Mouse (Mus musculus): ENCODE measurements around the gene Proser1. TPM values are rescaled to one million over a fixed set of nuclear protein-coding genes. Genes with fewer than 3 reads are reported as not detected.

The Proser1 gene
- polyA plus RNA-seq, 1 experiment from 2014 or later: 24.7 TPM

DNA sequence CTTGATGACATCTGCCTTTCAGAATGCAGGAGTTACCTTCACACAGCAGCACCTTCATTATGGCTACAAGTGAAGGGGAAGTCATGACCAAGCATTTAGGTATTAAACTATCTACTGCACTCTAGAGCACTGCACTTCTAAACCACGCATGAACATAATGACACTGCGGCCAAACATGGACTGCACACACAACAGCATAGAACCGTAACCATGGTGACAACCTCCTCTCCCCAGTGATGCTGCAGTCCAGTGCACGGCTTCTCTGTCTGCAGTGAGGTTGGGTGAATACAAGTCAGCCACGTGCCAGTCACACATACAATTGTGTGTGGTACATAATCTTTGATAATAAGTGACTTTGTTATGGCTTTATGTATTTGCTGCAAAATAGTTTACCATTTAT lies 17.9 kb upstream of the Proser1 start:
- H3K4me3 ChIP-seq (ENCODE audit: low read length): no peak overlapping the region
- H3K9ac ChIP-seq (ENCODE audit: low read depth, low read length): no peak overlapping the region
- H3K4me1 ChIP-seq (ENCODE audit: control insufficient read depth, insufficient read depth, low read length): no peaks in the 10 kb centered on the region
- ATAC-seq (ENCODE audit: low FRiP score, low TSS enrichment): no peak
- no peaks in the 10 kb centered on the region for H3K27me3 ChIP-seq (ENCODE audit: control insufficient read depth, insufficient read depth, low read length)
- H3K36me3 ChIP-seq (ENCODE audit: control insufficient read depth, insufficient read depth, low read length): peaks cover 4% of the 10 kb centered on the region; the same call in 1 of the 2 replicates
- no peaks in the 10 kb centered on the region for H3K9me3 ChIP-seq (ENCODE audit: control insufficient read depth, low read length)
- no peak overlapping the region for H3K4me2 ChIP-seq (replicated peaks; ENCODE audit: low read depth, low read length)
- 86% methylated on average over 5 of the region's 5 CpGs for WGBS
- no peak overlapping the region for H3K27ac ChIP-seq (ENCODE audit: low read depth, low read length)

DNA sequence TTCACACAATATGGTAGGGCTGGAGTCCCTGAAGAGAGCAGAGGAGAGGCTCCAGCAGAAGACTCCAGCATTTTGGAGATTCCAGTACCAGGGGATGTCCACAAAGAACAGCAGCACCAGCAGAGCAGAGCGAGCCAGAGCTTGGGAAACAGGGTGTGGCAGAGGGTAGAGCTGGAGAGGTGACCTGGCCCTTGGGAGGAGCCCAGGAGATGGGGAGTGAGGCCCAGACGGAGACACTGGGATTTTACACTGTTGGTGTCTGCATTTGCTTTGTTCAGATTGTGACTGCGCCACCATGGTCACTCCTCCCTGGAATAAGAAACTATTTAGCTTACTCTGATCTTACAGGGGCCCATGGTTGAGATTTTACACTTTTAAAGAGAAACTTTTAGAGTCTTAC lies 16.7 kb upstream of the Proser1 start:
- H3K27ac ChIP-seq (ENCODE audit: low read depth, low read length): no peak overlapping the region
- H3K4me3 ChIP-seq (ENCODE audit: low read length): no peak overlapping the region
- ATAC-seq (ENCODE audit: low FRiP score, low TSS enrichment): no peak

DNA sequence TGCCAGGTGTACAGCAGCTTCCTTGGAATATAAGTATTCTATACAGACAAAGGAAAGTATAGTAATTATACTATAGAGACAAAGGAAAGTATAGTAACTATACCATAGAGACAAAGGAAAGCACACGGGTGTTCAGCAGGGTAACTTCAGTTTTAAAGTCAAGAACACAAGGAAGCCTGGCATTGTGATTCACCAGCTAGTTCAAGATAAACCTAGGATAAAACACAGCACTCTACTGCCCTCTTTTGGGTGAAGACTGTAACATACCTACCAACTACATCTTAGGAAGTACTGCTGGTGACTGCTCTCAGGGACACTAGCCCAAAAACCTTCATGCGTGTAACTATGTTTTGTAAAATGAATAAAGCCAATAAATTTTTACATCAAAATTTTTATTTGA lies 15.3 kb upstream of the Proser1 start:
- ATAC-seq (ENCODE audit: low FRiP score, low TSS enrichment): peak; percentile 70
- Histone ChIP-seq H3K4me3 (ENCODE audit: low read length) (no peak overlapping the region), H3K9me3 (ENCODE audit: control insufficient read depth, low read length) (no peaks in the 10 kb centered on the region), H3K9ac (ENCODE audit: low read depth, low read length) (no peak overlapping the region), H3K36me3 (ENCODE audit: control insufficient read depth, insufficient read depth, low read length) (peaks cover 31% of the 10 kb centered on the region), H3K4me2 (replicated peaks; ENCODE audit: low read depth, low read length) (no peak overlapping the region), H3K27ac (ENCODE audit: low read depth, low read length) (no peak overlapping the region), H3K27me3 (ENCODE audit: control insufficient read depth, insufficient read depth, low read length) (no peaks in the 10 kb centered on the region), H3K4me1 (ENCODE audit: control insufficient read depth, insufficient read depth, low read length) (no peaks in the 10 kb centered on the region)
- WGBS: 25% methylated on average over 2 of the region's 2 CpGs

More for the DNA sequence above, 16.7 kb upstream of the Proser1 start:
- no peaks in the 10 kb centered on the region for H3K4me1 ChIP-seq (ENCODE audit: control insufficient read depth, insufficient read depth, low read length)
- H3K9ac ChIP-seq (ENCODE audit: low read depth, low read length): no peak overlapping the region
- H3K36me3 ChIP-seq (ENCODE audit: control insufficient read depth, insufficient read depth, low read length): peaks cover 17% of the 10 kb centered on the region
- H3K9me3 ChIP-seq (ENCODE audit: control insufficient read depth, low read length): no peaks in the 10 kb centered on the region
- no peak overlapping the region for H3K4me2 ChIP-seq (replicated peaks; ENCODE audit: low read depth, low read length)
- no peaks in the 10 kb centered on the region for H3K27me3 ChIP-seq (ENCODE audit: control insufficient read depth, insufficient read depth, low read length)
- WGBS: 84% methylated on average over 3 of the region's 3 CpGs

DNA sequence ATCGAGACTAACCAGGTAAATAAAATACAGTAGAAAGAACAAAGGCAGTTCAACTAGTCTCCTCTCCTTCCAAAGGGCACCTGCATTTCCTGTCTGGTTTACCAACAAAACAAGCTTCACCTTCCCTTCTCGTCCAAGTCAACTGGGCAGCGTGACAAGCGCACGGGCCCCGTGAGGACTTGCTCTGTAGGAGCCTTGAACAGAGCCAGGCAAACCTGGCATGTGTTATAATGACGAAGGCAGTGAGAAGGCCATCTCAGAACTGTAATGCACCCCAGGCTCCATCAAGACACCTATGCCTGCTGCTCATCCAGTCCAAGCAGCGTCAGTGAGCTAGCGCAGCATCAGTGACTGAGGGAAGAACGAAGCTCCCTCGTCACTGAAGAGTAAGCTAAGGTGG lies 12.8 kb upstream of the Proser1 start:
- Histone ChIP-seq H3K36me3 (ENCODE audit: control insufficient read depth, insufficient read depth, low read length) (peaks cover 52% of the 10 kb centered on the region), H3K27ac (ENCODE audit: low read depth, low read length) (no peak overlapping the region), H3K4me3 (ENCODE audit: low read length) (no peak overlapping the region), H3K9ac (ENCODE audit: low read depth, low read length) (no peak overlapping the region), H3K4me2 (replicated peaks; ENCODE audit: low read depth, low read length) (no peak overlapping the region), H3K9me3 (ENCODE audit: control insufficient read depth, low read length) (no peaks in the 10 kb centered on the region), H3K4me1 (ENCODE audit: control insufficient read depth, insufficient read depth, low read length) (no peaks in the 10 kb centered on the region), H3K27me3 (ENCODE audit: control insufficient read depth, insufficient read depth, low read length) (no peaks in the 10 kb centered on the region)
- ATAC-seq (ENCODE audit: low FRiP score, low TSS enrichment): no peak
- 94% methylated on average over 11 of the region's 11 CpGs for WGBS

DNA sequence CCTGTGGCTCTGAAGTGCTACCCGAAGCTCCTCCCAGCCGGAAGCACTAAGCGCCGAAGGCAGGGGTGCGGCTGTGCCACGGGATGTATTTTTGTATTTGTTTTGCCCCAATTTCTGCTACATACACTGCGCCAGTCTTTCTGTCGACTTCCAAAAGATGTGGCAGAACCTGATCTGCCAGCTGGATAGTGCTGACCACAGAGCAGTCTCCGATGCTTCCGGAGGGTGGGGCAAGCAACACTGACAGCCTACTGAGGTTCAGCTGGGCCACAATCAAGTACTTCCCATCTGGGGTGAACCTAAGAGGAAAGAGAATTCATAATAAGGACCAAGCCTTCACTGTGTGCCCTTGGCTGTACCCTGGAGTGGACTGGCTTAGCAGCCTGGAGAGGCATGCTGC lies 11.1 kb upstream of the Proser1 start:
- Histone ChIP-seq H3K4me2 (replicated peaks; ENCODE audit: low read depth, low read length) (no peak overlapping the region), H3K27ac (ENCODE audit: low read depth, low read length) (no peak overlapping the region), H3K9me3 (ENCODE audit: control insufficient read depth, low read length) (no peaks in the 10 kb centered on the region), H3K9ac (ENCODE audit: low read depth, low read length) (no peak overlapping the region), H3K36me3 (ENCODE audit: control insufficient read depth, insufficient read depth, low read length) (peaks cover 68% of the 10 kb centered on the region), H3K4me3 (ENCODE audit: low read length) (no peak overlapping the region), H3K27me3 (ENCODE audit: control insufficient read depth, insufficient read depth, low read length) (no peaks in the 10 kb centered on the region), H3K4me1 (ENCODE audit: control insufficient read depth, insufficient read depth, low read length) (no peaks in the 10 kb centered on the region)
- no peak for ATAC-seq (ENCODE audit: low FRiP score, low TSS enrichment)
- WGBS: 93% methylated on average over 10 of the region's 10 CpGs

DNA sequence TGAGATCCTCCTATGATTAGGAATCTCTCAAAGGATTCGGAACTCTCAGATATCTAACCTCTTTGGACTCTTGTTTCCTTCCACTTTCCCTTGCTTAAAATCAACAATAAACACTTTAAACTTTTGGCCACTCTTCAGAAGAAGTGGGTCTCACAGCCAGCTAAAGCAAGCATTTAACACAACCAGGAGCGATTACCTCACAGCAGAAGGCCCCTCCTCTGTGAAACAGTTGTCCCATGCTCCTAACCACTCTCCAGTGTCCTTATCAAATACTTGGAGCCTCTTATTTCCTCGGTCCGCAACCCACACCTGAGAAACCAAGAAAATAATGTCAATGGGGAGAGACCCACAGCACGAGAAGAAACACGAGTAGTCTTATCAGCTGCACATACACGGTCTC lies 10.1 kb upstream of the Proser1 start:
- Histone ChIP-seq H3K27ac (ENCODE audit: low read depth, low read length) (no peak overlapping the region), H3K9me3 (ENCODE audit: control insufficient read depth, low read length) (no peaks in the 10 kb centered on the region), H3K27me3 (ENCODE audit: control insufficient read depth, insufficient read depth, low read length) (no peaks in the 10 kb centered on the region), H3K4me3 (ENCODE audit: low read length) (no peak overlapping the region), H3K4me2 (replicated peaks; ENCODE audit: low read depth, low read length) (no peak overlapping the region), H3K4me1 (ENCODE audit: control insufficient read depth, insufficient read depth, low read length) (no peaks in the 10 kb centered on the region), H3K36me3 (ENCODE audit: control insufficient read depth, insufficient read depth, low read length) (peaks cover 78% of the 10 kb centered on the region), H3K9ac (ENCODE audit: low read depth, low read length) (no peak overlapping the region)
- ATAC-seq (ENCODE audit: low FRiP score, low TSS enrichment): no peak
- WGBS: 95% methylated on average over 7 of the region's 7 CpGs

DNA sequence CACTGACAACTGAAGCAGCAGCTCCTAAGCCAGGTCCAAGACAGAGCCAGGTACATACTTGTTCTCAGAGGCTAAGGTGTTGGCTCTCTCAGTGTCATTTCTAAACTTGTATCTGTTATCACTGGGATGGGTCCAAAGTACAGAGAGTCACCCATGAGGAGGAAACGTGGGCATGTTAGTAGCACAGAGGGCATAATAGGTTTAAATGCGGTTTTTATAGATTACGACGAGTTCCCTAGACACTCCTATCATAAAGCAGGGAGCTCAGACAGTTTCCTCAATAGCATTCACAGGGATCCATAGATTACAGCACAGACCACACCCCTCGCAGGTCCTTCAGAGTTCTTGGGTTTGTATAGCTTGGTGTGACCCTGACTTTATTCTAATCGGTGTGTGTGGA lies 9.5 kb upstream of the Proser1 start:
- no peak for ATAC-seq (ENCODE audit: low FRiP score, low TSS enrichment)
- no peak overlapping the region for H3K9ac ChIP-seq (ENCODE audit: low read depth, low read length)
- 90% methylated on average over 6 of the region's 6 CpGs for WGBS

DNA sequence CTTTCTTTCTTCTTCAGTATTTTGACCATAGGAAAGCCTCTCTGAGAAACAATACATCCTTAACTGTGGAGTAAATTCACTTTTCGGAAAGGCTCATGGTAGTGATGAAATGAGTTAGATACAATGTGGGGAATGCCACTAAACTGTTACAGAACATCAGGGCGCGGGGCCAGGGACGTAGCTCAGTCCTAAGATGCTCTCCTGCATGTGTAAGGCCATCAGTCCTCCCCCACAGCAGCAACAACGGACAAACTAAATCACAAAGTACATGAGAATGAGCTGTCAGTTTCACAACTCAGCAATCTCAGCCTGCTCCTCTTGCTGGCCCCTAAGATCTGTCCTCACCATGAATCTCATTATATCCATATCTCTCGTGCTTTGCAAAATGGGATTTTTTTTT lies 8.9 kb upstream of the Proser1 start:
- peaks cover 86% of the 10 kb centered on the region for H3K36me3 ChIP-seq (ENCODE audit: control insufficient read depth, insufficient read depth, low read length)

More for the DNA sequence above, 9.5 kb upstream of the Proser1 start:
- peaks cover 83% of the 10 kb centered on the region for H3K36me3 ChIP-seq (ENCODE audit: control insufficient read depth, insufficient read depth, low read length)
- no peaks in the 10 kb centered on the region for H3K4me1 ChIP-seq (ENCODE audit: control insufficient read depth, insufficient read depth, low read length)
- no peak overlapping the region for H3K27ac ChIP-seq (ENCODE audit: low read depth, low read length)
- no peaks in the 10 kb centered on the region for H3K9me3 ChIP-seq (ENCODE audit: control insufficient read depth, low read length)
- no peak overlapping the region for H3K4me3 ChIP-seq (ENCODE audit: low read length)
- H3K4me2 ChIP-seq (replicated peaks; ENCODE audit: low read depth, low read length): no peak overlapping the region
- no peaks in the 10 kb centered on the region for H3K27me3 ChIP-seq (ENCODE audit: control insufficient read depth, insufficient read depth, low read length)

DNA sequence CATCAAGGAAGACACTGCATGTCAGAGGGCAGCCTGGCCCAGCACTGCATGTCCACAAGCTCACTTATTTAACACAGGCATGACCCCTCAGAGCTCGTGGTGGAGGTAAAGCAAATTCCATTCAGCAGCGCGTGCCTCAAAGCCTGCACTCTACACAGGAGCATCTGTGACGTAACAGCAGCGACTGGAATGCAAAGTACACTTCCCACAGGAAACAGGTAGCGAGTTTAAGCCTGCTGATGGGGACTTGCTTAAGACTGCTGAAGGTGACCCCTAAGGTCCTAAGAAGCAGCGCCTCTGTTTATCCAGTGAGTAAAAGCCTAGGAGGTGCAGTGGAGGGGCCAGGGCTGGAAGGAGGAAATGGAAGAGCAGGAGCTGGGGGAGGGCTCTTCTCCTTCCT lies 8.5 kb upstream of the Proser1 start:
- no peak overlapping the region for H3K4me2 ChIP-seq (replicated peaks; ENCODE audit: low read depth, low read length)
- no peaks in the 10 kb centered on the region for H3K9me3 ChIP-seq (ENCODE audit: control insufficient read depth, low read length)
- ATAC-seq (ENCODE audit: low FRiP score, low TSS enrichment): no peak
- H3K27me3 ChIP-seq (ENCODE audit: control insufficient read depth, insufficient read depth, low read length): no peaks in the 10 kb centered on the region
- H3K9ac ChIP-seq (ENCODE audit: low read depth, low read length): no peak overlapping the region
- H3K27ac ChIP-seq (ENCODE audit: low read depth, low read length): no peak overlapping the region
- H3K4me3 ChIP-seq (ENCODE audit: low read length): no peak overlapping the region
- peaks cover 85% of the 10 kb centered on the region for H3K36me3 ChIP-seq (ENCODE audit: control insufficient read depth, insufficient read depth, low read length)
- 80% methylated on average over 7 of the region's 7 CpGs for WGBS
- H3K4me1 ChIP-seq (ENCODE audit: control insufficient read depth, insufficient read depth, low read length): no peaks in the 10 kb centered on the region

More for the DNA sequence above, 8.9 kb upstream of the Proser1 start:
- no peaks in the 10 kb centered on the region for H3K9me3 ChIP-seq (ENCODE audit: control insufficient read depth, low read length)
- WGBS: 87% methylated on average over 6 of the region's 6 CpGs
- no peak overlapping the region for H3K4me3 ChIP-seq (ENCODE audit: low read length)
- no peak for ATAC-seq (ENCODE audit: low FRiP score, low TSS enrichment)
- no peaks in the 10 kb centered on the region for H3K4me1 ChIP-seq (ENCODE audit: control insufficient read depth, insufficient read depth, low read length)
- H3K9ac ChIP-seq (ENCODE audit: low read depth, low read length): no peak overlapping the region
- H3K4me2 ChIP-seq (replicated peaks; ENCODE audit: low read depth, low read length): no peak overlapping the region
- no peaks in the 10 kb centered on the region for H3K27me3 ChIP-seq (ENCODE audit: control insufficient read depth, insufficient read depth, low read length)
- no peak overlapping the region for H3K27ac ChIP-seq (ENCODE audit: low read depth, low read length)

DNA sequence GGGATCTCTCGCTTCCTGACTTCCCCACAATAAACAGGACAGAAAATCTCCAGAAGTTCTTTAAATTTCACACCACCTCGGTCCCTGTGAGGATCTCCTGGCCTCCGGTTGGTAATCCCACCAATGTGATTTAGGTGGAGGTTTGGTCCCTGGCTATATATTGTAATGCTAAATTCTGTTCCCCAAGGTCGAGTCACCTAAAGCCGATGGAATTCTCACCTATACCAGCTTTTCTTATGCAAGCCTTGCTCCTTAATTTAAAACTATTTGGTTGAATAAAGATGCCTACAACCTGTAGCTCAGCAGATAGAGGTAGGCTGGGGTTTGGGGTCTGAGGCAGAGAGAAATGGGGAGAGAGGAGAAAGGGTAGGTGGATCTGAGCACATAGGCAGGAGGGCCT lies 5.7 kb upstream of the Proser1 start:
- H3K4me1 ChIP-seq (ENCODE audit: control insufficient read depth, insufficient read depth, low read length): no peaks in the 10 kb centered on the region
- no peak overlapping the region for H3K27ac ChIP-seq (ENCODE audit: low read depth, low read length)
- H3K36me3 ChIP-seq (ENCODE audit: control insufficient read depth, insufficient read depth, low read length): peaks cover 67% of the 10 kb centered on the region
- H3K27me3 ChIP-seq (ENCODE audit: control insufficient read depth, insufficient read depth, low read length): no peaks in the 10 kb centered on the region
- WGBS: 68% methylated on average over 5 of the region's 5 CpGs
- no peak overlapping the region for H3K4me2 ChIP-seq (replicated peaks; ENCODE audit: low read depth, low read length)
- no peaks in the 10 kb centered on the region for H3K9me3 ChIP-seq (ENCODE audit: control insufficient read depth, low read length)
- no peak for ATAC-seq (ENCODE audit: low FRiP score, low TSS enrichment)
- H3K9ac ChIP-seq (ENCODE audit: low read depth, low read length): no peak overlapping the region
- H3K4me3 ChIP-seq (ENCODE audit: low read length): no peak overlapping the region

All from kidney, embryonic 14.5 days (tissue).